Mouse (Mus musculus): ENCODE measurements around the gene Gm8127. TPM values are rescaled to one million over a fixed set of nuclear protein-coding genes. Genes with fewer than 3 reads are reported as not detected.
"Not testable (repeated sequence)": the region's sequence is repeated elsewhere in the genome, so short reads cannot be mapped to it uniquely, and the experiment has no call there.

Gm8127 gene
- polyA plus RNA-seq, 1 experiment from 2014 or later, result not detected

- not testable (repeated sequence) for H3K36me3 ChIP-seq (ENCODE audit: control insufficient read depth, insufficient read depth); H3K27ac ChIP-seq (ENCODE audit: low read length); H3K9ac ChIP-seq (ENCODE audit: low read length); H3K4me3 ChIP-seq (ENCODE audit: low read length); H3K4me1 ChIP-seq (ENCODE audit: control insufficient read depth, insufficient read depth, low read length); H3K4me2 ChIP-seq (ENCODE audit: low read depth, low read length); H3K9me3 ChIP-seq (replicated peaks; ENCODE audit: control insufficient read depth, low read length); H3K27me3 ChIP-seq (ENCODE audit: control insufficient read depth, insufficient read depth, low read length); ATAC-seq (replicated peaks; ENCODE audit: extremely low read depth, insufficient read depth, low FRiP score)
- 72% methylated on average over 8 of the region's 8 CpGs for WGBS
Observed at GRCm38 (mm10) chr14:43274986-43275511, 18.6 kb downstream of the Gm8127 start, which contains the start of gene Gm9732. Gene Gm9732 (plus strand): TSS chr14:43275036.

GRCm38 (mm10) chr14:43273161-43273560 is 20.5 kb downstream of the Gm8127 start:
- not testable (repeated sequence) for H3K27ac ChIP-seq (ENCODE audit: low read length); H3K36me3 ChIP-seq (ENCODE audit: control insufficient read depth, insufficient read depth); H3K4me3 ChIP-seq (ENCODE audit: low read length); ATAC-seq (replicated peaks; ENCODE audit: extremely low read depth, insufficient read depth, low FRiP score); H3K9ac ChIP-seq (ENCODE audit: low read length); H3K4me1 ChIP-seq (ENCODE audit: control insufficient read depth, insufficient read depth, low read length); H3K27me3 ChIP-seq (ENCODE audit: control insufficient read depth, insufficient read depth, low read length); H3K9me3 ChIP-seq (replicated peaks; ENCODE audit: control insufficient read depth, low read length); H3K4me2 ChIP-seq (ENCODE audit: low read depth, low read length)
- WGBS, result 81% methylated on average over 1 of the region's 1 CpGs

GRCm38 (mm10) chr14:43269211-43269610 is 24.4 kb downstream of the Gm8127 start:
- WGBS, result 83% methylated on average over 3 of the region's 3 CpGs
- not testable (repeated sequence) for H3K9ac ChIP-seq (ENCODE audit: low read length); H3K4me2 ChIP-seq (ENCODE audit: low read depth, low read length); ATAC-seq (replicated peaks; ENCODE audit: extremely low read depth, insufficient read depth, low FRiP score); H3K36me3 ChIP-seq (ENCODE audit: control insufficient read depth, insufficient read depth); H3K9me3 ChIP-seq (replicated peaks; ENCODE audit: control insufficient read depth, low read length); H3K4me3 ChIP-seq (ENCODE audit: low read length); H3K27ac ChIP-seq (ENCODE audit: low read length); H3K27me3 ChIP-seq (ENCODE audit: control insufficient read depth, insufficient read depth, low read length); H3K4me1 ChIP-seq (ENCODE audit: control insufficient read depth, insufficient read depth, low read length)

GRCm38 (mm10) chr14:43268521-43269084 is 25.0 kb downstream of the Gm8127 start:
- H3K4me3 ChIP-seq (ENCODE audit: low read length); H3K4me1 ChIP-seq (ENCODE audit: control insufficient read depth, insufficient read depth, low read length); H3K4me2 ChIP-seq (ENCODE audit: low read depth, low read length); H3K36me3 ChIP-seq (ENCODE audit: control insufficient read depth, insufficient read depth); H3K9ac ChIP-seq (ENCODE audit: low read length); ATAC-seq (replicated peaks; ENCODE audit: extremely low read depth, insufficient read depth, low FRiP score); H3K9me3 ChIP-seq (replicated peaks; ENCODE audit: control insufficient read depth, low read length); H3K27me3 ChIP-seq (ENCODE audit: control insufficient read depth, insufficient read depth, low read length); H3K27ac ChIP-seq (ENCODE audit: low read length): not testable (repeated sequence)
- WGBS, result 35% methylated on average over 2 of the region's 2 CpGs

GRCm38 (mm10) chr14:43263421-43263820 is 30.2 kb downstream of the Gm8127 start:
- ATAC-seq (replicated peaks; ENCODE audit: extremely low read depth, insufficient read depth, low FRiP score); H3K9ac ChIP-seq (ENCODE audit: low read length); H3K27me3 ChIP-seq (ENCODE audit: control insufficient read depth, insufficient read depth, low read length); H3K4me2 ChIP-seq (ENCODE audit: low read depth, low read length); H3K9me3 ChIP-seq (replicated peaks; ENCODE audit: control insufficient read depth, low read length); H3K4me1 ChIP-seq (ENCODE audit: control insufficient read depth, insufficient read depth, low read length); H3K27ac ChIP-seq (ENCODE audit: low read length); H3K36me3 ChIP-seq (ENCODE audit: control insufficient read depth, insufficient read depth); H3K4me3 ChIP-seq (ENCODE audit: low read length): not testable (repeated sequence)
- WGBS, result 94% methylated on average over 3 of the region's 3 CpGs

- not testable (repeated sequence) for H3K4me1 ChIP-seq (ENCODE audit: control insufficient read depth, insufficient read depth, low read length); H3K36me3 ChIP-seq (ENCODE audit: control insufficient read depth, insufficient read depth); H3K4me2 ChIP-seq (ENCODE audit: low read depth, low read length); H3K4me3 ChIP-seq (ENCODE audit: low read length); H3K27ac ChIP-seq (ENCODE audit: low read length); ATAC-seq (replicated peaks; ENCODE audit: extremely low read depth, insufficient read depth, low FRiP score); H3K9me3 ChIP-seq (replicated peaks; ENCODE audit: control insufficient read depth, low read length); H3K9ac ChIP-seq (ENCODE audit: low read length); H3K27me3 ChIP-seq (ENCODE audit: control insufficient read depth, insufficient read depth, low read length)
- WGBS, result 88% methylated on average over 2 of the region's 4 CpGs
Observed at GRCm38 (mm10) chr14:43258349-43258748, 35.3 kb downstream of the Gm8127 start, which contains the start of gene Gm8126. Gene Gm8126 (plus strand): TSS chr14:43258649.

GRCm38 (mm10) chr14:43256511-43256910 is 37.1 kb downstream of the Gm8127 start:
- not testable (repeated sequence) for H3K4me3 ChIP-seq (ENCODE audit: low read length); H3K9me3 ChIP-seq (replicated peaks; ENCODE audit: control insufficient read depth, low read length); H3K4me1 ChIP-seq (ENCODE audit: control insufficient read depth, insufficient read depth, low read length); ATAC-seq (replicated peaks; ENCODE audit: extremely low read depth, insufficient read depth, low FRiP score); H3K9ac ChIP-seq (ENCODE audit: low read length); H3K27ac ChIP-seq (ENCODE audit: low read length); H3K36me3 ChIP-seq (ENCODE audit: control insufficient read depth, insufficient read depth); H3K4me2 ChIP-seq (ENCODE audit: low read depth, low read length); H3K27me3 ChIP-seq (ENCODE audit: control insufficient read depth, insufficient read depth, low read length)
- 61% methylated on average over 1 of the region's 1 CpGs for WGBS

- H3K4me2 ChIP-seq (ENCODE audit: low read depth, low read length); ATAC-seq (replicated peaks; ENCODE audit: extremely low read depth, insufficient read depth, low FRiP score); H3K9me3 ChIP-seq (replicated peaks; ENCODE audit: control insufficient read depth, low read length); H3K4me1 ChIP-seq (ENCODE audit: control insufficient read depth, insufficient read depth, low read length); H3K4me3 ChIP-seq (ENCODE audit: low read length); H3K9ac ChIP-seq (ENCODE audit: low read length); H3K27me3 ChIP-seq (ENCODE audit: control insufficient read depth, insufficient read depth, low read length); H3K36me3 ChIP-seq (ENCODE audit: control insufficient read depth, insufficient read depth); H3K27ac ChIP-seq (ENCODE audit: low read length): not testable (repeated sequence)
- 22% methylated on average over 5 of the region's 6 CpGs for WGBS
Observed at GRCm38 (mm10) chr14:43250549-43251253, 42.9 kb downstream of the Gm8127 start.

- not testable (repeated sequence) for ATAC-seq (replicated peaks; ENCODE audit: extremely low read depth, insufficient read depth, low FRiP score)
Observed at GRCm38 (mm10) chr14:43249611-43250170, 43.9 kb downstream of the Gm8127 start.

More at GRCm38 (mm10) chr14:43249611-43250170, 43.9 kb downstream of the Gm8127 start:
- not testable (repeated sequence) for H3K9me3 ChIP-seq (replicated peaks; ENCODE audit: control insufficient read depth, low read length); H3K27ac ChIP-seq (ENCODE audit: low read length); H3K4me1 ChIP-seq (ENCODE audit: control insufficient read depth, insufficient read depth, low read length); H3K4me2 ChIP-seq (ENCODE audit: low read depth, low read length); H3K36me3 ChIP-seq (ENCODE audit: control insufficient read depth, insufficient read depth); H3K9ac ChIP-seq (ENCODE audit: low read length); H3K4me3 ChIP-seq (ENCODE audit: low read length); H3K27me3 ChIP-seq (ENCODE audit: control insufficient read depth, insufficient read depth, low read length)
- 24% methylated on average over 8 of the region's 12 CpGs for WGBS

All from heart, embryonic 16.5 days (tissue).